Mouse (Mus musculus) MEL (cell line): ENCODE results near the gene Sost. TPM values are rescaled to one million over a fixed set of nuclear protein-coding genes. Genes with fewer than 3 reads are reported as not detected.

Experiments
- DNase-seq: peaks from one replicate; pipeline ENCODE4 v3.0.0; 2011; ENCODE audit warnings: low read depth, low spot score
- H3K27ac ChIP-seq: 2 replicates; pipeline ENCODE4 v1.5.1; 2012; ENCODE audit warnings: low read depth, mild to moderate bottlenecking, control low read depth, low read length, moderate library complexity; ENCODE audit not compliant: control insufficient read depth
- H3K27me3 ChIP-seq, 2 experiments: fragments of 150-350 bp in 1 of 2; sonication (generic) in 1 of 2; 2 replicates each; pipeline ENCODE4 v1.6.1; 2012; ENCODE audit warnings: low read length in 2 of 2, mild to moderate bottlenecking in 2 of 2, improper control_type of control experiment in 1 of 2, moderate library complexity in 1 of 2; ENCODE audit not compliant: insufficient read depth in 2 of 2, control insufficient read depth in 1 of 2
- H3K36me3 ChIP-seq, 2 experiments: 2 replicates each; pipeline ENCODE4 v1.6.1; 2012 to 2014; ENCODE audit warnings: low read length in 2 of 2, improper control_type of control experiment in 1 of 2, inconsistent platforms in 1 of 2, mild to moderate bottlenecking in 1 of 2; ENCODE audit not compliant: insufficient read depth in 2 of 2, control insufficient read depth in 1 of 2
- H3K4me1 ChIP-seq, 2 experiments: fragments of 150-350 bp in 1 of 2; sonication (generic) in 1 of 2; 2 replicates each; pipeline ENCODE4 v1.6.1; 2012; ENCODE audit warnings: low read length in 2 of 2, improper control_type of control experiment in 1 of 2, mild to moderate bottlenecking in 1 of 2; ENCODE audit not compliant: insufficient read depth in 2 of 2, control insufficient read depth in 1 of 2
- H3K4me3 ChIP-seq, 2 experiments: fragments of 150-350 bp in 1 of 2; sonication (generic) in 1 of 2; 2 replicates each; pipeline ENCODE4 v1.5.1; 2012; ENCODE audit warnings: low read depth in 2 of 2, low read length in 2 of 2, mild to moderate bottlenecking in 2 of 2, moderate library complexity in 2 of 2, control low read depth in 1 of 2, improper control_type of control experiment in 1 of 2; ENCODE audit not compliant: control insufficient read depth in 1 of 2, insufficient read depth in 1 of 2
- H3K79me2 ChIP-seq: 2 replicates; pipeline ENCODE4 v1.6.1; 2012; ENCODE audit warnings: mild to moderate bottlenecking, low read length, moderate library complexity; ENCODE audit not compliant: control insufficient read depth, poor library complexity, insufficient read depth
- H3K9ac ChIP-seq: 2 replicates; pipeline ENCODE4 v1.6.1; 2012; ENCODE audit warnings: low read depth, mild to moderate bottlenecking, control low read depth, low read length, moderate library complexity; ENCODE audit not compliant: control insufficient read depth, poor library complexity, severe bottlenecking
- H3K9me3 ChIP-seq: fragments of 150-350 bp; sonication (generic); replicated peaks from 2 replicates; pipeline ENCODE4 v1.6.1; 2012; ENCODE audit warnings: mild to moderate bottlenecking, low read length, improper control_type of control experiment, moderate library complexity; ENCODE audit not compliant: insufficient read depth
- BHLHE40 ChIP-seq: IDR thresholded peaks from 2 replicates; pipeline ENCODE4 v1.6.1; 2012; ENCODE audit warnings: low read depth, mild to moderate bottlenecking, inconsistent platforms, low read length, improper control_type of control experiment, borderline replicate concordance
- CHD1 ChIP-seq: IDR thresholded peaks from 2 replicates; pipeline ENCODE4 v1.6.1; 2012; ENCODE audit warnings: low read depth, mild to moderate bottlenecking, inconsistent platforms, low read length, improper control_type of control experiment
- EP300 ChIP-seq, 2 experiments: IDR thresholded peaks; 2 replicates each; pipeline ENCODE4 v1.6.1; 2011; ENCODE audit warnings: improper control_type of control experiment in 2 of 2, low read length in 2 of 2, low read depth in 1 of 2, mild to moderate bottlenecking in 1 of 2
- GABPA ChIP-seq: IDR thresholded peaks from 2 replicates; pipeline ENCODE4 v1.6.1; 2012; ENCODE audit warnings: low read depth, mild to moderate bottlenecking, inconsistent platforms, low read length, improper control_type of control experiment, moderate library complexity
- HCFC1 ChIP-seq: IDR thresholded peaks from 2 replicates; pipeline ENCODE4 v1.6.1; 2012; ENCODE audit warnings: low read depth, mild to moderate bottlenecking, inconsistent platforms, low read length, improper control_type of control experiment, moderate library complexity
- KAT2A ChIP-seq: conservative IDR thresholded peaks from 2 replicates; pipeline ENCODE4 v1.6.1; 2012; ENCODE audit warnings: low read depth, low read length, improper control_type of control experiment, inconsistent platforms
- MAFK ChIP-seq: IDR thresholded peaks from 2 replicates; pipeline ENCODE4 v1.6.1; 2011; ENCODE audit warnings: low read depth, mild to moderate bottlenecking, low read length, improper control_type of control experiment, borderline replicate concordance
- MAZ ChIP-seq: IDR thresholded peaks from 2 replicates; pipeline ENCODE4 v1.6.1; 2012; ENCODE audit warnings: low read depth, mild to moderate bottlenecking, inconsistent platforms, low read length, improper control_type of control experiment
- MXI1 ChIP-seq: IDR thresholded peaks from 2 replicates; pipeline ENCODE4 v1.6.1; 2011; ENCODE audit warnings: mild to moderate bottlenecking, low read depth, low read length, improper control_type of control experiment
- MYB ChIP-seq: IDR thresholded peaks from 2 replicates; pipeline ENCODE4 v1.6.1; 2011; ENCODE audit warnings: mild to moderate bottlenecking, low read depth, low read length, improper control_type of control experiment
- NRF1 ChIP-seq: IDR thresholded peaks from 2 replicates; pipeline ENCODE4 v1.6.1; 2014; ENCODE audit warnings: low read depth, mild to moderate bottlenecking, inconsistent platforms, low read length, improper control_type of control experiment, moderate library complexity; ENCODE audit not compliant: poor library complexity, insufficient read depth, severe bottlenecking
- POLR2AphosphoS2 ChIP-seq: IDR thresholded peaks from 2 replicates; pipeline ENCODE4 v1.6.1; 2011; ENCODE audit warnings: low read length, improper control_type of control experiment
- POLR2AphosphoS5 ChIP-seq: IDR thresholded peaks from 2 replicates; pipeline ENCODE4 v1.6.1; 2012; ENCODE audit warnings: low read depth, borderline replicate concordance, mild to moderate bottlenecking, inconsistent platforms, low read length, moderate library complexity, mixed read lengths
- SIN3A ChIP-seq: IDR thresholded peaks from 2 replicates; pipeline ENCODE4 v1.6.1; 2012; ENCODE audit warnings: low read length, improper control_type of control experiment, inconsistent platforms
- SMC3 ChIP-seq: IDR thresholded peaks from 2 replicates; pipeline ENCODE4 v1.6.1; 2011; ENCODE audit warnings: low read depth, low read length, improper control_type of control experiment
- TBP ChIP-seq: IDR thresholded peaks from 2 replicates; pipeline ENCODE4 v1.8.0; 2011; ENCODE audit warnings: low read depth, low read length, improper control_type of control experiment
- UBTF ChIP-seq: IDR thresholded peaks from 2 replicates; pipeline ENCODE4 v1.6.1; 2012; ENCODE audit warnings: low read depth, mild to moderate bottlenecking, inconsistent platforms, low read length, improper control_type of control experiment, moderate library complexity, borderline replicate concordance; ENCODE audit not compliant: insufficient read depth
- USF2 ChIP-seq, 2 experiments: IDR thresholded peaks; 2 replicates each; pipeline ENCODE4 v1.6.1; 2011 to 2012; ENCODE audit warnings: improper control_type of control experiment in 2 of 2, low read length in 2 of 2, borderline replicate concordance in 1 of 2, inconsistent platforms in 1 of 2, low read depth in 1 of 2, mild to moderate bottlenecking in 1 of 2; ENCODE audit not compliant: insufficient read depth in 1 of 2
- ZKSCAN1 ChIP-seq: IDR thresholded peaks from 2 replicates; pipeline ENCODE4 v1.6.1; 2012; ENCODE audit warnings: low read depth, mild to moderate bottlenecking, inconsistent platforms, low read length, improper control_type of control experiment, moderate library complexity
- polyA plus RNA-seq, 2 experiments: library from polyadenylated mRNA; stranded (reverse) in 1 of 2; unstranded in 1 of 2; fragments of >175 nt in 1 of 2; fragments of >200 nt in 1 of 2; gene quantifications; 2 replicates each; pipeline versions ENCODE4 v1.2.1 to v1.2.4; 2012; ENCODE audit warnings: low replicate concordance in 2 of 2, low read depth in 1 of 2; ENCODE audit not compliant: insufficient read length in 2 of 2, insufficient read depth in 1 of 2, missing spikeins in 1 of 2
- total RNA-seq: library from RNA; depleted of rRNA; stranded (reverse); fragments of 300-350 nt; gene quantifications from 2 replicates; pipeline ENCODE4 v1.2.3, GENCODE M21; 2012

Gene Sost
- total and polyA plus RNA-seq, 3 experiments, result not detected

DNA sequence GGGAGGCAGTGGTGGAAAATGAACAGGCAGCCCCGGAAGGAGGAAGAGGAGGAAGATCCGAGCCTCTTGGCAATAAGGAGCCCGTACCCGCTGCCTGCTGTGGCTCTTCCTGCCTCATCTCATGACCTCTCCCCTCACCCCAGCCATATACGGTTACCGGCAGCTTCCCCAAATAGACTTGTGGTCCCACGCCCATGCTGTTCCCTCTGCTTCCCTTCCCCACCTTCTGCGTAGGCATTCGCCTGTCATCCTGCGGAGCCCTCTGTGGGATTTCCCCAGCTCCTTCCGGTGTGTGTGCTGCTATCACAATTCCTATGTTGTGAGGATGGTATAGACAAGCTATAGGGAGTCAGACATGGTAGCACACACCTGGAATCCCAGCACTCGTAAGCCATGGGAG lies 15.0 kb upstream of the Sost start:
- Histone ChIP-seq H3K4me3 (no peak overlapping the region), H3K9ac (no peak overlapping the region), H3K27me3 (no peaks in the 10 kb centered on the region), H3K36me3 (peaks cover 0 to 5% of the 10 kb centered on the region in 2 experiments; a peak in 3 of 4 replicates), H3K27ac (no peak overlapping the region), H3K9me3 (no peaks in the 10 kb centered on the region), H3K79me2 (peaks cover 2% of the 10 kb centered on the region), H3K4me1 (peaks cover 0 to 13% of the 10 kb centered on the region in 2 experiments; a peak in 2 of 4 replicates)
- no peak for DNase-seq
- no peak for TF ChIP-seq MXI1
- no peak for TF ChIP-seq GABPA

DNA sequence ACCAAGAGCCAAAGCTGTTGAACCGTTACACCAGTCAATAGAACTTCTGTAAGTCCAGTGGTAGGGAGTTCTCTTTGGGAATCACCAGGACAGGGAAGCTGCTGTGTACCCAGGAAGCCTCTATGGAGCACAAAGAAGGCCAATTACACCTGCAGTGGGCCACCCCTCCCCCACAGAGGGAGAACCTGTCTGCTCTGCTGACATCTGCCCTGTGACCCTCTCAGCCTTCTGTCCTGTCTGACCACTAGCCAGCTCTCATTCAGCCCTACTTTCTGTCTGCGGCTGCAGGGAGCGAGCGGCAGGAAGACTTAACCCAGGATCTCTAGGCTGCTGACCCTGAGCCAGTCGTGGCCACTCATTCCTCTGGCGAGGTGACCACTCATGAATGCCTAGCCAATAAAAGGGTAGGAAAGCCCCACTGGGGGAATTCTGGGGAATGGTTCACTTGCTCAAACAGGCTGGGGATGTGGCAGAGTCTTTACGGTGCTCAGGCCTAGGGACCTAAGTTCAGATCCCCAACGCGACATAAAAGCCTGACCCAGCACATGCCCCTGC lies 13.9 kb upstream of the Sost start:
- H3K4me3 ChIP-seq, result no peak overlapping the region
- H3K9ac ChIP-seq, result no peak overlapping the region
- H3K9me3 ChIP-seq, result no peaks in the 10 kb centered on the region
- TF ChIP-seq SMC3 (no peak), NRF1 (no peak), TBP (no peak), SIN3A (no peak), ZKSCAN1 (no peak), UBTF (no peak), MYB (no peak), GABPA (no peak), POLR2AphosphoS5 (no peak), POLR2AphosphoS2 (no peak), CHD1 (no peak), KAT2A (no peak), USF2 (IDR thresholded peaks at IDR 0.05; ENCODE audit: borderline replicate concordance in 1 of 2, insufficient read depth in 1 of 2, low read depth in 1 of 2, low read length in 2 of 2) (no peak), MXI1 (no peak), BHLHE40 (no peak), MAFK (no peak), EP300 (IDR thresholded peaks at IDR 0.05; ENCODE audit: low read depth in 1 of 2, low read length in 2 of 2) (no peak), MAZ (no peak), HCFC1 (no peak)
- H3K27ac ChIP-seq, result no peak overlapping the region
- DNase-seq, result no peak
- peaks cover 0 to 3% of the 10 kb centered on the region in 2 experiments; a peak in 3 of 4 replicates for H3K36me3 ChIP-seq
- peaks cover 2% of the 10 kb centered on the region for H3K79me2 ChIP-seq
- H3K4me1 ChIP-seq, result peaks cover 0 to 9% of the 10 kb centered on the region in 2 experiments; a peak in 2 of 4 replicates
- H3K27me3 ChIP-seq, result no peaks in the 10 kb centered on the region
